Mouse (Mus musculus): ENCODE results near the gene Itgb1bp1. TPM values are rescaled to one million over a fixed set of nuclear protein-coding genes. Genes with fewer than 3 reads are reported as not detected.

The Itgb1bp1 gene
- polyA plus RNA-seq, 1 experiment from 2014 or later = 43.5 TPM

DNA sequence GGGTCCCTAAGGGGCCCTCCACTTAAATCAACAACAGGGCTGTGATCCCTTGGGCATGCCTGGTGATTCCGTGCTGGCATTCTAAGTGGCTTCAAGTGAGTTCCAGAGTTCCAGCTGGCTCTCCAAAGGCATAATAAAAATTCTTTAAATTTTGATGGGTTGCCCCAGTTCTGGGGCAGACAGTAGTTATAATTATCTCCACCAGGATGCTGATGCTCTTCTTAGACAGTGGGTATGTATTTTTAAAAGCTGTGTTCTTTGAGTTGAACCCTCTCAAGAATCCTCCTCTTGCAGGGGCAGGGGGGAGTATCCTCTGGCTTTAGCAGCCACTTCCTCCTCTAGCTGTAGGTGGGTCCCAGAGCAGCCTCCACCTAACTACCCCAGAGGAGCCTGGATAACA lies 65.5 kb downstream of the Itgb1bp1 start:
- Histone ChIP-seq H3K9me3 (ENCODE audit: control insufficient read depth, low read length) (no peaks in the 10 kb centered on the region), H3K27me3 (ENCODE audit: control insufficient read depth, insufficient read depth, low read length) (no peaks in the 10 kb centered on the region), H3K4me3 (ENCODE audit: low read length) (no peak overlapping the region), H3K4me1 (ENCODE audit: control insufficient read depth, insufficient read depth, low read length) (no peaks in the 10 kb centered on the region), H3K4me2 (replicated peaks; ENCODE audit: low read depth, low read length) (no peak overlapping the region), H3K36me3 (ENCODE audit: control insufficient read depth, insufficient read depth, low read length) (peaks cover 26% of the 10 kb centered on the region), H3K9ac (ENCODE audit: low read depth, low read length) (no peak overlapping the region), H3K27ac (ENCODE audit: low read depth, low read length) (no peak overlapping the region)
- WGBS = 90% methylated on average over 1 of the region's 1 CpGs
- no peak for ATAC-seq (ENCODE audit: low FRiP score, low TSS enrichment)

GRCm38 (mm10) chr12:21217776-21218444 lies 68.2 kb downstream of the Itgb1bp1 start:
- 80% methylated on average over 11 of the region's 11 CpGs for WGBS
- no peaks in the 10 kb centered on the region for H3K27me3 ChIP-seq (ENCODE audit: control insufficient read depth, insufficient read depth, low read length)
- H3K4me2 ChIP-seq (replicated peaks; ENCODE audit: low read depth, low read length) = no peak overlapping the region
- no peak for ATAC-seq (ENCODE audit: low FRiP score, low TSS enrichment)
- H3K4me3 ChIP-seq (ENCODE audit: low read length) = no peak overlapping the region
- H3K4me1 ChIP-seq (ENCODE audit: control insufficient read depth, insufficient read depth, low read length) = no peaks in the 10 kb centered on the region
- H3K36me3 ChIP-seq (ENCODE audit: control insufficient read depth, insufficient read depth, low read length) = peaks cover 24% of the 10 kb centered on the region
- H3K9ac ChIP-seq (ENCODE audit: low read depth, low read length) = no peak overlapping the region
- H3K9me3 ChIP-seq (ENCODE audit: control insufficient read depth, low read length) = no peaks in the 10 kb centered on the region
- no peak overlapping the region for H3K27ac ChIP-seq (ENCODE audit: low read depth, low read length)

- Histone ChIP-seq H3K36me3 (ENCODE audit: control insufficient read depth, insufficient read depth, low read length) (peaks cover 20% of the 10 kb centered on the region), H3K9me3 (ENCODE audit: control insufficient read depth, low read length) (no peaks in the 10 kb centered on the region), H3K4me2 (replicated peaks; ENCODE audit: low read depth, low read length) (no peak overlapping the region), H3K4me3 (ENCODE audit: low read length) (no peak overlapping the region), H3K27me3 (ENCODE audit: control insufficient read depth, insufficient read depth, low read length) (no peaks in the 10 kb centered on the region), H3K4me1 (ENCODE audit: control insufficient read depth, insufficient read depth, low read length) (no peaks in the 10 kb centered on the region), H3K9ac (ENCODE audit: low read depth, low read length) (no peak overlapping the region), H3K27ac (ENCODE audit: low read depth, low read length) (no peak overlapping the region)
- WGBS = 57% methylated on average over 8 of the region's 8 CpGs
- ATAC-seq (ENCODE audit: low FRiP score, low TSS enrichment) = peak; percentile 83
Observed at GRCm38 (mm10) chr12:21214551-21215165, 71.4 kb downstream of the Itgb1bp1 start.

DNA sequence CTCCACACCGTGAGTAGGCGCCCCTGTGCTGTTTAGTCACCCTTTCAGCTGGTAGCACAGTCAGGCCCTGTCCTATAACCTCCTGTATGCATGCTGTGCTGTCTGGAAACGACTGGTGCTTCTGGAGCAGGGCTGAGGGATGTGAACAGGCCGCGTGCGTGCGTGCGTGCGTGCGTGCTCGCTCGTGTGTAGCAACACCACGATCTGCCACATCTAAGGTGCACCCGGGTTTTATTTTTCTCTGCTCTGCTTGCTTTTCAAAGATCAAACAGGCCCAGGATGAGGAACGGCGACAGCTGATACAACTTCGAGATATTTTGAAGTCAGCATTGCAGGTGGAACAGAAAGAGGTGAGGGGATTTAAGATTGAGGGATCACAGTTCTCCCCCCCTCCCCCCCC lies 73.2 kb downstream of the Itgb1bp1 start:
- Histone ChIP-seq H3K36me3 (ENCODE audit: control insufficient read depth, insufficient read depth, low read length) (peaks cover 12% of the 10 kb centered on the region), H3K4me1 (ENCODE audit: control insufficient read depth, insufficient read depth, low read length) (no peaks in the 10 kb centered on the region), H3K27me3 (ENCODE audit: control insufficient read depth, insufficient read depth, low read length) (no peaks in the 10 kb centered on the region), H3K9me3 (ENCODE audit: control insufficient read depth, low read length) (no peaks in the 10 kb centered on the region), H3K27ac (ENCODE audit: low read depth, low read length) (no peak overlapping the region), H3K4me2 (replicated peaks; ENCODE audit: low read depth, low read length) (no peak overlapping the region), H3K9ac (ENCODE audit: low read depth, low read length) (no peak overlapping the region), H3K4me3 (ENCODE audit: low read length) (no peak overlapping the region)
- WGBS = 71% methylated on average over 17 of the region's 17 CpGs
- no peak for ATAC-seq (ENCODE audit: low FRiP score, low TSS enrichment)

DNA sequence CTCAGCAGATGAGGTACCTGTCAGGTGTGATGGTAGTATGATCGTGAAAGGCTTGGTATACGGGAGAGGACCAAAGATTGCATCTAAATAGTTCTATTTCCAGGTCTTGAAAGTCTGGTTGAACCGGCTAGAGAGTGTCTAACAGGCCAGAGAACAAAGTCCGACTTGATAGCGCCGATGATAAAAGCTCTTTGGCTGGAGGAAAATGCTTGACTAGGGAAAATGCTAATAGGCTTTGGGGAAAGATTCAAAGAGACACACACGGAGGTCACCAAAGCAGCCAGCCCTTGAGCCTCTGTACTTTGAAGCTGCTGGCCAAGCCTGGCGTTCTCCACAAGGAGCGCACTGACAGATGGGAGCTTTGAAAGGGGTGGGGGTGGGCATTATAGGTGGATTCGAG lies 76.8 kb downstream of the Itgb1bp1 start:
- no peak overlapping the region for H3K4me3 ChIP-seq (ENCODE audit: low read length)
- no peak for ATAC-seq (ENCODE audit: low FRiP score, low TSS enrichment)
- H3K36me3 ChIP-seq (ENCODE audit: control insufficient read depth, insufficient read depth, low read length) = peaks cover 13% of the 10 kb centered on the region
- peaks cover 3% of the 10 kb centered on the region; the same call in 1 of the 2 replicates for H3K4me1 ChIP-seq (ENCODE audit: control insufficient read depth, insufficient read depth, low read length)
- H3K9ac ChIP-seq (ENCODE audit: low read depth, low read length) = no peak overlapping the region
- no peak overlapping the region for H3K27ac ChIP-seq (ENCODE audit: low read depth, low read length)
- 75% methylated on average over 10 of the region's 10 CpGs for WGBS
- H3K27me3 ChIP-seq (ENCODE audit: control insufficient read depth, insufficient read depth, low read length) = no peaks in the 10 kb centered on the region
- H3K4me2 ChIP-seq (replicated peaks; ENCODE audit: low read depth, low read length) = no peak overlapping the region
- H3K9me3 ChIP-seq (ENCODE audit: control insufficient read depth, low read length) = no peaks in the 10 kb centered on the region

DNA sequence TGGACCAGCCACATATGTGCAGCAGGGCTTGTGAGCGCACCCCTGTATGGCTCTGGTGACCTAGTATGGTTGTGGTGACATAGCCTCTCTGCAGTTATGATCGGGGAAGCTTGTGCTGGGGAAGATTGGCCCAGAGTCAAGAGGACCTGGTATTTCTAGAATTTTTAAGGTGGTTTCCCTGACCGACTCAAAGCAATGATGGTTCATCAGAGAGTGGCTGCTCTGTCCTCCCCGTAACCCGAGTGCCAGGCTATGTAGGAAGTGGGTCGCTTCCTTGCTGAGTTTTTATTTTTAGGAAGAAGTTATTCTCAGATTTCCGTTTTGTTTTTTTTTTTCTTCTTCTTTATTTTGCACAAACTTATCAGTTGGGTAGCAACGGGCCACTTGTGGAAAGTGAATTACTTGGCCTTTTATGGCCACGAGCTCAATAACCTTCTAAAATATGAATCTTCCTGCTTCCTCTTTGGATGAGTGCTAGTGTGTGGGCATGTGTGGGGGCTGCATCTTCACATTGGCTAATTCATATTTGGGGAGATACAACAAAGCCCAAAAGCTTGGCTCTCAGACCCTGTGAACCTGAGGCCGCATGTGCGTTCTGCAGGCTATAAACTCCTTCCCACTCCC lies 77.8 kb downstream of the Itgb1bp1 start:
- H3K27me3 ChIP-seq (ENCODE audit: control insufficient read depth, insufficient read depth, low read length) = no peaks in the 10 kb centered on the region
- ATAC-seq (ENCODE audit: low FRiP score, low TSS enrichment) = no peak
- H3K4me3 ChIP-seq (ENCODE audit: low read length) = no peak overlapping the region
- peaks cover 13% of the 10 kb centered on the region for H3K36me3 ChIP-seq (ENCODE audit: control insufficient read depth, insufficient read depth, low read length)
- H3K4me1 ChIP-seq (ENCODE audit: control insufficient read depth, insufficient read depth, low read length) = peaks cover 8% of the 10 kb centered on the region; the same call in 1 of the 2 replicates
- no peaks in the 10 kb centered on the region for H3K9me3 ChIP-seq (ENCODE audit: control insufficient read depth, low read length)
- no peak overlapping the region for H3K27ac ChIP-seq (ENCODE audit: low read depth, low read length)
- WGBS = 68% methylated on average over 11 of the region's 11 CpGs
- H3K9ac ChIP-seq (ENCODE audit: low read depth, low read length) = no peak overlapping the region
- no peak overlapping the region for H3K4me2 ChIP-seq (replicated peaks; ENCODE audit: low read depth, low read length)

DNA sequence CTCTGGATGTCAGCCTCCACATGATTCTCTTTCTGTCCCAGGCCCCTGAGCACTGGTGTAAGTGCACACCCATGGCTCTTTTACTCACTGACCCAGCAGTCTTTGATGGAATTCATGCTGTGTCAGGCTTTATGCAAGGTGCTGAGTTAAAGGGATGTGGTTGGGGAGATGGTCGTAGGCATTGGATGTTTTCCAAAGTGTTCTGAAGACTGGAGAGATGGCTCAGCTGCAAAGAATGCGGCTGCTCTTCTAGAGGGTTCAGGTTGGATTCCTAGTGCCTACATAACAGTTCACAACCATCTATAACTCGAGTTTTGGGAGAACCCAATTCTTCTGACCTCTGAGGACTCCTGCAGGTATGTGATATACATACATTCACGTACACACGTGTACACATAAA lies 78.7 kb downstream of the Itgb1bp1 start:
- H3K27ac ChIP-seq (ENCODE audit: low read depth, low read length) = no peak overlapping the region
- H3K27me3 ChIP-seq (ENCODE audit: control insufficient read depth, insufficient read depth, low read length) = no peaks in the 10 kb centered on the region
- peaks cover 8% of the 10 kb centered on the region; the same call in 1 of the 2 replicates for H3K4me1 ChIP-seq (ENCODE audit: control insufficient read depth, insufficient read depth, low read length)
- peaks cover 9% of the 10 kb centered on the region for H3K36me3 ChIP-seq (ENCODE audit: control insufficient read depth, insufficient read depth, low read length)
- no peaks in the 10 kb centered on the region for H3K9me3 ChIP-seq (ENCODE audit: control insufficient read depth, low read length)
- H3K4me2 ChIP-seq (replicated peaks; ENCODE audit: low read depth, low read length) = no peak overlapping the region
- H3K4me3 ChIP-seq (ENCODE audit: low read length) = no peak overlapping the region
- no peak for ATAC-seq (ENCODE audit: low FRiP score, low TSS enrichment)
- WGBS = 96% methylated on average over 5 of the region's 5 CpGs
- no peak overlapping the region for H3K9ac ChIP-seq (ENCODE audit: low read depth, low read length)

GRCm38 (mm10) chr12:21205799-21206198 lies 80.3 kb downstream of the Itgb1bp1 start:
- ATAC-seq (ENCODE audit: low FRiP score, low TSS enrichment) = no peak
- H3K4me1 ChIP-seq (ENCODE audit: control insufficient read depth, insufficient read depth, low read length) = peaks cover 12% of the 10 kb centered on the region; the same call in 1 of the 2 replicates
- no peak overlapping the region for H3K4me3 ChIP-seq (ENCODE audit: low read length)
- no peak overlapping the region for H3K9ac ChIP-seq (ENCODE audit: low read depth, low read length)
- H3K36me3 ChIP-seq (ENCODE audit: control insufficient read depth, insufficient read depth, low read length) = peaks cover 9% of the 10 kb centered on the region
- no peaks in the 10 kb centered on the region for H3K27me3 ChIP-seq (ENCODE audit: control insufficient read depth, insufficient read depth, low read length)
- no peaks in the 10 kb centered on the region for H3K9me3 ChIP-seq (ENCODE audit: control insufficient read depth, low read length)
- no peak overlapping the region for H3K4me2 ChIP-seq (replicated peaks; ENCODE audit: low read depth, low read length)
- no peak overlapping the region for H3K27ac ChIP-seq (ENCODE audit: low read depth, low read length)
- 90% methylated on average over 4 of the region's 4 CpGs for WGBS

Measured in kidney, embryonic 14.5 days (tissue).